Mouse (Mus musculus): ENCODE results near the gene Ston2.

The Ston2 gene

GRCm38 (mm10) chr12:91707807-91708206 is 80.4 kb downstream of the Ston2 start:
- no peak for DNase-seq (ENCODE audit: low read depth in 2 of 2, low spot score in 2 of 2)

DNA sequence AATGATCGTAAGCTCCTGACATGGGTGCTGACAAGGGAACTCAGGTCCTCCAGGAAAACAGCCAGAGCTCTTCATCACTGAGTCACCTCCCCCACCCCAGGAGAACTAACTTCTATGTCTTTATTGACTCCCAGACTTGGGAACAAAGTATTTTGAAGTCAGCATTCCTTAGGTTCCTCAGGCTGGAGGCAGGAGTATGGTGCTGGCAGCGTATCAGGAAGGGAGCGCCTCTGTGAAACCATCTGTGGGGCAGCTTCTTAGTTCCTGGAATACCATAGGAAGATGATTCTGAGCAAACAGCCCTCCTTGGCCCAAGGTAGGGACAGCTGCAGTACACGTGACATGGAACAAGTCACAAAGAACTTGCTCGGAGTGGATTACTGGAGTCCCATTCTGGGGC is 84.7 kb downstream of the Ston2 start:
- no peak for DNase-seq (ENCODE audit: low read depth in 2 of 2, low spot score in 2 of 2)

DNA sequence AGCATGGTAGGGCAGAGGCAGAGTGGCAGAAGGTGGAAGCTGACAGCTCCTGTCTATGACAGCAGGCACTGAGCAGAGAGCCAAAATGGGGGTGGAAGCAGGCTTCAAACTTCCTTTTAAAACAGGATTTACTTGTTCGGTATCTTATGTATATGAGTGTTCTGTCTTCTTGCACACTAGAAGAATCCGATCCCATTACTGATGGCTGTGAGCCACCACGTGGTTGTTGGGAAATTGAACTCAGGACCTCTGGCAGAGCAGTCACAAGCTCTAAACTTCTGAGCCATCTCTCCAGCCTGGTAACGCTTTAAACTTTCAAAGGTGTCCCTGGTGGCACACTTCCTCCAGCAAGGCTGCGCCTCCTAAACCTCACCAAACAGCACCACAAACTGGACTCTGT is 85.4 kb downstream of the Ston2 start:
- DNase-seq (ENCODE audit: low read depth in 2 of 2, low spot score in 2 of 2): no peak

DNA sequence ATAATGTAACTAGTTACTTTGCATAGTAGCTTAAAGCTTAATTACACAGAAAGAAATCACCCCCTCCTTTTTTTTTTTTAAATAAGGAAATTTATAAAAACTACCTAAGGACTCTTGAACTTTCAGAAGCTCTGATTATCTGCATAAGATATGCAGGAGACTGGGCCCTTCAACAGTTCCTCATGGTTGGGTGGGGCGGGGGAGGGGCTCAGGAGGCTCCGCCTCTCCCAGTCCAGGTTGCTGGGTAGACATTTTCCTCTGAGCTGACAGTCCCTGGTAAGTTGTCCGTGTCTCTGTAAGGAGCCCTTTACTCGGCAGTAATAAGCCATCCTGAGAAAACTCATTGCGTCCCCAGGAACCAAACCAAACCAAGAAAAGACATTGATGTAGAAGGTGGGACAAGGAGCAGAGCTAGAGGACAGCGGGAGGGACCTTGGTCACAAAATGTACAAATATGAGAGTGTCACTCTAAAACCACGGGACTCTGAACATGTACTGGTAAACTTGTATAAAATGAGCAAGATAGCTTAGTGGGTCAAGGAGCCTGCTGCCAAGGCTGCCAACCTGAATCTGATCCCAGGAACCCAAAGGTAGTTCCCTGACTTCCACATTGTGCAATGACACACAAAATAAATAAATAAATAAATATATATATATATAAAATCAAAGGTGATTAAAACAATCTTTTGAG is 88.6 kb downstream of the Ston2 start:
- no peak for DNase-seq (ENCODE audit: low read depth in 2 of 2, low spot score in 2 of 2)

DNA sequence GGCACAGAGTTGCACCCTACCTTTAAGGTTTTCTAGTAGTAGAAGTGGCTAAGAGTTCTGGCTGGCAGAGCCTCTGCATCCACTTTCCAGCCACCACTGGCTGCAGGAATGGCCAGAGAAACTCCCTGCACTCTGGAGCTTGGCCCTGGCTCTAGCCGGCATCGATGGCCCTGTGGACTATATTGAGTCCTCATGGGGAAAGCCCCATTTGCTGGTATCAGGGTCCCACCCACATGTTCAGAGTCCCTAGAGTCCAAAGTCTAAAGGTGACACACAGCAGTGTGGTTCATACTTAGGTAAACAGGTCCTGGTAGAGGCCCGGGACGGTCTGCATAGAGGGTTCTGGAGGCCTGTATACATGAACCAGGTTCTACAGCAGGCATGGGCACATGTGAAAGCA is 92.0 kb downstream of the Ston2 start:
- no peak for DNase-seq (ENCODE audit: low read depth in 2 of 2, low spot score in 2 of 2)

DNA sequence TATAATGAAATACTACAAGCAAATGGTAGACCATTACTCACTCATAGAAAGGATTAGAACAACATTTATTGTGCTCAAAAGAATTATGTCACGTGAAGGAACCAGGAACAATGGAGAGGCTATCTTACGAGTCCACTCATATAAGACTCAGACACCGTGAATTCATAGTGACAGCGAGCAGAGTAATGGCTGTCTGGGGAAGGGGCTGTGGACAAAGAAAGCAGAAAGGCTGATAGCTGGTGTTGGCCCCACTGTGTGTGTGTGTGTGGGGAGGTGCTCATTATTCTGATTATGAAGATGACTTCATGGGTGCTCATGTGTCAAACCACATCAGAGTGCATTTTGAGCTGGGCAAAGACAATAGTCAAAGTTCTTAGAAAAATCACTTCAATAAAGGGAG is 92.4 kb downstream of the Ston2 start:
- no peak for DNase-seq (ENCODE audit: low read depth in 2 of 2, low spot score in 2 of 2)

- no peak for DNase-seq (ENCODE audit: low read depth in 2 of 2, low spot score in 2 of 2)
These were observed 93.4 kb downstream of the Ston2 start for GRCm38 (mm10) chr12:91694748-91695147.

DNA sequence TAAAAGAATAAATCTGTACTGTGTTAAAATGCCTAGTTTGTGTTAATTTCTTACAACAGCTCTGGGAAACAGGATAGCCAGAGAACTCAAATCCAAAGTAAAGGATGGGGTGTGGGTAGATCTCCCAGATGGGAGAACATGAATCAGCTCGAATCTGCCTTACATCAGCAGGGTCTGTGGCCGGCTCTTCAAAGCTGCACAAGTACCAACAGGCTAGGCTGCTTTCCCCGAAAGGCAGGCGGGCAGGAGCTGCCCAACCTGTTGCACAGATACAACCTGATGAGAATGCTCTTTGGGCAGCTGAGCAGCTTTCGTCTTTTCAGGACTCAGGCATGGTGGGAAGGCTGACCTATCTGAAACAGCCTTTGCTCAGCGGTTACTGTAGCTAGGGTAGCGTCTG is 94.6 kb downstream of the Ston2 start:
- no peak for DNase-seq (ENCODE audit: low read depth in 2 of 2, low spot score in 2 of 2)

DNA sequence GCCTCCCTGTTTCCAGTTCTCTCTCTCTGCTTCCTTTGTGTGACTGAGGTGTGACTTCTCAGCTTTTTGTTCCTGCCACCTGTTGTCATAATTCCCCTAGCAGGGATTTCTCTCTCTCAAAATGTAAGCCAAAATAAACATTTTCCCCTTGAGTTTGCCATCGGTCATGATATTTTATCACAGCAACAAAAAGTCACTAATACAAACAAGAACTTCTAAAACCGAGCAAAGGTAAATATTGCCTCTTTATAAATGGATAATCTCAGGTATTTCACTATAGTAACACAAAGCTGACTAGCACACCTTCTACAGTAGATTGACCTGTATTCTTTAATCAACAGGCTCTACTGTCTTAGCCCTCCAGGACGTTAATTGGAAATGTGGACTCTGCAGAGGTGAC is 95.2 kb downstream of the Ston2 start:
- no peak for DNase-seq (ENCODE audit: low read depth in 2 of 2, low spot score in 2 of 2)

DNA sequence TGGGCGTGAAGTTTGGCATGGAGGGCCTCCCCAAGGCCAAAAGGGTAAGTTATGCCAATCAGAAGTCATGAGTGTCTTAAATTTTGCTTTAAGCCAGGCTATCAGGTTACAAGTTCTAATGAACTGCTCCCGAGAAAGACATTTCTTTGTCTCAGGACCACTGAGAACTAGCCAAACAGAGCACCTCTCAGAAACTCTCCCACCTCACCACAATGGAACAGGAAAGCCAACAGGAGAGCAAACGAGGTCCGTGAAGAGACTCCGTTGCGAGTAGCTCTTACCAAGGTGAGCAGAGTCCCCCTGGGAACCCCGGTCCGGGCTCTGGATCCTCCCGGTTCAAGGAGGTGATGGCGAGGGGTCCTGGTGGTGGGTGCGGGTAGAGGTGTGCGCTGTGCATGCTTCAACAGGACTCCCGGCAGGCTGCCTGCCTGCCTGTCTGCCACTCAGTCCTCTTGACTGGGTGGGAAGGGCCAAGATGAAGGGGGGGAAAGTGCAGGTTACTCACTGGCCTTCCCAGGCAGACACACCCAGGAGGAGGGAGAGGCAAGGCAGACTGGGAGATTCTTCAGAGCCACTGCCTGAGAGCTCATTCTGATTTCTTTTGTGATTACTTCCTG is 102.4 kb downstream of the Ston2 start:
- no peak for DNase-seq (ENCODE audit: low read depth in 2 of 2, low spot score in 2 of 2)

DNA sequence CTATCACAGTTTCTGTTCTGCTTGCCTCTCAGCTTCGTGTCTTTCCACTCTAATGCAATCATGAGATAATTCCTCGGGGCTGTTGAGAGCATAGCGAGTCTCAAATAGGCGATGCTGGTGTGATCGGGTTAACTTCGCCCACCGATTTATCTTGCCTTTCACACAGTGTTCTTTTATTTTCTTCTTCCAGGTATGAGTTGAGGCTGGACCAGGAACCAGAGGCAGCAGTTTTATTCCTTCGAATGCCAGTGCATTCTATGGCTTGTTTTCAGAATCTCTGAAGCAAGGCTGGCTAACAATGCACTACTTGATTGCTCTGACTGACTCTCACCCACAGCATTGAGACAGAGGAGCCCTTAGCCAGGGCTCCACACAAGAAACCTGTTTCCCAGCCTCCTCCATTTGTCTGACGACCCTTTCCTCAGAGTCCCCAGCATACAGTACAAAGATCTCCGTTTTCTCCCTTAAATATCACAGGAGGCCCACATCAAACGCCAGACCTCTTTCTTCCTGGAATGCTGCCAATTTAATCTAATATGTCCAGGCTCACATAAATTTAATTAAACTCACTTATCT is 103.3 kb downstream of the Ston2 start:
- no peak for DNase-seq (ENCODE audit: low read depth in 2 of 2, low spot score in 2 of 2)

GRCm38 (mm10) chr12:91684101-91684839 is 103.9 kb downstream of the Ston2 start:
- no peak for DNase-seq (ENCODE audit: low read depth in 2 of 2, low spot score in 2 of 2)

- DNase-seq (ENCODE audit: low read depth in 2 of 2, low spot score in 2 of 2): no peak
These were observed 104.6 kb downstream of the Ston2 start for GRCm38 (mm10) chr12:91683549-91684100.

GRCm38 (mm10) chr12:91683096-91683495 is 105.1 kb downstream of the Ston2 start:
- no peak for DNase-seq (ENCODE audit: low read depth in 2 of 2, low spot score in 2 of 2)

GRCm38 (mm10) chr12:91679320-91680064 is 108.7 kb downstream of the Ston2 start:
- DNase-seq (ENCODE audit: low read depth in 2 of 2, low spot score in 2 of 2): no peak

DNA sequence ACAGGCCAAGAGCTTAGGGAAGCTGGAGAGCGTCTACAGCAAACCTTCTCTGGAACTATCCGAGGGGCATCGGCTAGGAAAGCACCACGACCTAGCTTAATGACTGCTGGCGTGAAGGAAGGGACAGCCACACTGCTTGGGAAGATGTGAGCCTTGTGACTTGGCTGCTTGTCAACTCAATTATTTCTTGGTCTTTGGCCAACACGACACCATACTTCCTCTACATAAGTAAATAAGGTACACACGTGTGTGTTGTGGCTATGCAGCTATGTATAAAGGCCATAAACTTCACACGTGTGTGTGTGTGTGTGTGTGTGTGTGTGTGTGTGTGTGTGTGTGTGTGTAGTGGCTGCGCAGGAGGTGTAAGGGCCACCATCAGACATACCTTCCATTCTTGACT is 112.2 kb downstream of the Ston2 start:
- no peak for DNase-seq (ENCODE audit: low read depth in 2 of 2, low spot score in 2 of 2)

- no peak for DNase-seq (ENCODE audit: low read depth in 2 of 2, low spot score in 2 of 2)
These were observed 115.0 kb downstream of the Ston2 start for GRCm38 (mm10) chr12:91673141-91673540.

GRCm38 (mm10) chr12:91672528-91672927 is 115.7 kb downstream of the Ston2 start:
- no peak for DNase-seq (ENCODE audit: low read depth in 2 of 2, low spot score in 2 of 2)

DNA sequence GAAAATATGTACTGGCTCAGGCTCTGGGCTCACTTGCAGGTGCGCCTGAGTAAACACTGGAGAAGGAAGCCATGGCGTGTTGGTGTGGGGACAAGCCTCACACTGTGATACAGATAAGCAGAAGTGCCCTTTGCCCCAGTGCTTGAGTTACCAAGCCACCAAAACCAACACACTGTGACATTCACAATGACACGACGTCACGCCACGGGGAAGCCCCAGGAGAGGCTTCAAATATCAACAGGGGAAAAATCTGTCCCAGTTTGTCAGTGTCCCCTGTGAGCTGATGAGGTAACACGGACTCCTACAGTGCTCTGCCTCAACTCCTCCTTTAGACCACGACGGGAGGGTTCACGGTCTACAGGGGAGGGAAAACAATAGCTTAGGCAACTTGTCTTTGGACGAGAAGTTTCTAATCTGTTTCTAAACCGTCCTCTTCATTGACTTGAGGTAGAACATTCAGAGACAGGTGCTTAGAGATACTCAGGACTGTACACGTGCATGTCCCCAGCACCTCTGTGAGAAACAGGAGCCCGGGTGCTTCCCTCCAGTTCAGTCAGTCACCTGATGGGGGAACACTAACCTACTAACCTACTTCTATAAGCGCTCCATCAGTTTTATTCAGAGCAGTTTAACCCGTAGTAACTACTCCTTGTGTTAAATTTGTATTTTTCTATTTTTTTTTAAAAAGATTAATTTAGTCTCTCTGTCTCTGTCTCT is 119.5 kb downstream of the Ston2 start:
- no peak for DNase-seq (ENCODE audit: low read depth in 2 of 2, low spot score in 2 of 2)

GRCm38 (mm10) chr12:91667741-91668140 is 120.4 kb downstream of the Ston2 start:
- DNase-seq (ENCODE audit: low read depth in 2 of 2, low spot score in 2 of 2): no peak
